Mouse (Mus musculus) ES-E14 (cell line): ENCODE measurements at regions not wholly inside any gene's neighbourhood (a gene's known extent, or its start where the extent isn't known, plus 50 kb on each side); places are given as distances from the start of the nearest gene placed in this dataset.
A peak's percentile ranks its signal among the peaks of the same experiment; 100 is the strongest.

Experiments used
- DNase-seq: peaks from one replicate; pipeline ENCODE4 v3.0.0-alpha.2; 2013; ENCODE audit warnings: low read depth, low spot score
- H3K27ac ChIP-seq: 2 replicates; pipeline ENCODE4 v1.5.1; 2012; ENCODE audit warnings: low read depth, mild to moderate bottlenecking, low read length, moderate library complexity, mixed read lengths; ENCODE audit not compliant: poor library complexity, insufficient read depth, severe bottlenecking
- H3K36me3 ChIP-seq: 2 replicates; pipeline ENCODE4 v1.6.1; 2012; ENCODE audit warnings: mild to moderate bottlenecking, low read length, moderate library complexity, mixed read lengths; ENCODE audit not compliant: control insufficient read depth, poor library complexity, insufficient read depth, severe bottlenecking
- H3K4me1 ChIP-seq, 2 experiments: fragments of 150-350 bp in 1 of 2; sonication (generic) in 1 of 2; 2 replicates each; pipeline ENCODE4 v1.6.1; 2012; ENCODE audit warnings: low read length in 2 of 2, mild to moderate bottlenecking in 1 of 2, mixed read lengths in 1 of 2; ENCODE audit not compliant: control insufficient read depth in 2 of 2, insufficient read depth in 2 of 2, poor library complexity in 1 of 2
- H3K4me3 ChIP-seq, 2 experiments: fragments of 150-350 bp in 1 of 2; sonication (generic) in 1 of 2; 2 replicates each; pipeline ENCODE4 v1.5.1; 2012; ENCODE audit warnings: low read length in 2 of 2, low read depth in 1 of 2, mild to moderate bottlenecking in 1 of 2, mixed read lengths in 1 of 2; ENCODE audit not compliant: insufficient read depth in 1 of 2, poor library complexity in 1 of 2, severe bottlenecking in 1 of 2
- H3K9ac ChIP-seq: 2 replicates; pipeline ENCODE4 v1.6.1; 2012; ENCODE audit warnings: low read depth, mild to moderate bottlenecking, low read length, mixed read lengths; ENCODE audit not compliant: poor library complexity, insufficient read depth, severe bottlenecking
- H3K9me3 ChIP-seq: fragments of 150-350 bp; sonication (generic); 2 replicates; pipeline ENCODE4 v1.6.1; 2012; ENCODE audit warnings: low read depth, mild to moderate bottlenecking, low read length; ENCODE audit not compliant: control insufficient read depth, insufficient read depth
- CHD2 ChIP-seq: IDR thresholded peaks from 2 replicates; pipeline ENCODE4 v1.6.1; 2014; ENCODE audit warnings: mild to moderate bottlenecking, low read depth, low read length, inconsistent platforms
- HCFC1 ChIP-seq: IDR thresholded peaks from 2 replicates; pipeline ENCODE4 v1.6.1; 2012; ENCODE audit warnings: low read length, inconsistent platforms, borderline replicate concordance; ENCODE audit not compliant: insufficient read depth
- MAFK ChIP-seq: IDR thresholded peaks from 2 replicates; pipeline ENCODE4 v1.6.1; 2014; ENCODE audit warnings: mild to moderate bottlenecking, low read depth, low read length, inconsistent platforms; ENCODE audit not compliant: insufficient read depth
- ZC3H11A ChIP-seq: IDR thresholded peaks from 2 replicates; pipeline ENCODE4 v1.6.1; 2012; ENCODE audit warnings: low read depth, mild to moderate bottlenecking, inconsistent platforms, low read length, borderline replicate concordance
- ZNF384 ChIP-seq: IDR thresholded peaks from 2 replicates; pipeline ENCODE4 v1.6.1; 2012; ENCODE audit warnings: low read depth, low read length, inconsistent platforms
- in situ Hi-C, 2 experiments: fragments of 600-800 bp; cut with MboI; formaldehyde crosslinking; loops; one replicate each; pipeline ENCODE4 v1.15.1; 2025; ENCODE audit warnings: low sequenced_read_pairs in 2 of 2, inconsistent platforms in 1 of 2; ENCODE audit not compliant: unreplicated experiment in 2 of 2

DNA sequence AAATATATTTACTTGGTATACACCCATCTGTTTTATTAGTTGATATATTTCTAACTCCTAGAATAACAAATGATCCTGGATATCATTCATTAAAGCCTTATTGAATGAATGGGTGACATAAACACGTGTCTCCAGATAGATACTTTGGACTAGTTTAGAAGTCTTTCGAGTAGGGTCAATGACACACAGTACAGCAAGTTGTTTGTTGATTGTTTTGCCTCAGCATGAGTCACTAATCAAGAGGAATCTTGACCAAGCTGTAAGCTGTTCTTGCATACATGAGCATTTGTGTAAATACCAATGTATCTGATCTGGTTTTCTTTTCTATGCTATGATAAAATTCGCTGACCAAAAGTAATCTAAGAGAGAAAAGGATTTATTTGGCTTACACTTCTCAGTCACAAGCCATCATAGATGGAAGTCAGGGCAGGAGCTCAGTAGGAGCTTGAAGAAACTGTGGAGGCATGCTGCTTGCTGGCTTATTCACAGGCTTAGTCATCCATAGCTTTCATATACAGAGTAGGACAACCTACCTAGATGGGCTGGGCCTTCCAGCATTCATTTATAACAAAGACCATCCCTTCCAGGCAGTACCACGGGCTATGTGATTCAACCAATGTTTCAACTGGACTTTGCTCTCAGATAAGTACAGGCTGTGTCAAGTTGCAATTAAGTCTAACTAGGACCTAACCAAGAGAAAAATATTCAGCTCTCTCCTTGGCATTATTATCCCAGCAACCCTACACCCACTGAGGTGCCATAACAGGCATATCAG, 192.5 kb downstream of the Rdh14 start:
- H3K27ac ChIP-seq = no peak overlapping the region
- TF ChIP-seq ZC3H11A (no peak), HCFC1 (no peak), CHD2 (no peak), MAFK (no peak), ZNF384 (no peak)
- H3K4me3 ChIP-seq = no peak overlapping the region
- H3K36me3 ChIP-seq = no peaks in the 10 kb centered on the region
- H3K9me3 ChIP-seq = no peaks in the 10 kb centered on the region
- in situ Hi-C loops = no loop called here
- no peak overlapping the region for H3K9ac ChIP-seq
- no peak for DNase-seq
- no peaks in the 10 kb centered on the region; a peak in 1 of 4 replicates for H3K4me1 ChIP-seq

DNA sequence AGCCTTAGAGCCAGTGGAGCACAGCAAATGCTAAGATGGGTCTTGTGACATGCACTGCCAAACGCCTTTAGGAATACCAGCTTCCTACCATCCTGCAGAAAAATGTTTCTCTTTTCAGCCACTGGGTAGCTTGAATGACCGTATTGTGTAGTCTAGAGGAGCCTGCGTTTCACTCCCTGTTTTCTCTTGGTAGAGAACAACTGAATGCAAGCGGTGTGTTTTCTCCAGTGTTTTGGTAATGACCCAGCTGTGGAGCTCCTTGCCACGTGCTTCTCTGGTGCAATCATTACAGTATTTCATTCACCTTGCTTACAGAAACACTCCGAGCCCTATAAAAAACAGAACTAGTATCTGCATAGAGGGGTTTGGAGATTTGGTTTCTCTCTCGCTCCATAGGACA, 193.5 kb downstream of the Rdh14 start:
- H3K9ac ChIP-seq = no peak overlapping the region
- H3K4me3 ChIP-seq = no peak overlapping the region
- TF ChIP-seq ZC3H11A (no peak), CHD2 (no peak), HCFC1 (no peak), MAFK (no peak), ZNF384 (no peak)
- H3K9me3 ChIP-seq = no peaks in the 10 kb centered on the region
- H3K36me3 ChIP-seq = no peaks in the 10 kb centered on the region
- H3K27ac ChIP-seq = no peak overlapping the region
- DNase-seq = no peak
- H3K4me1 ChIP-seq = no peaks in the 10 kb centered on the region; a peak in 1 of 4 replicates
- in situ Hi-C loops = no loop called here

DNA sequence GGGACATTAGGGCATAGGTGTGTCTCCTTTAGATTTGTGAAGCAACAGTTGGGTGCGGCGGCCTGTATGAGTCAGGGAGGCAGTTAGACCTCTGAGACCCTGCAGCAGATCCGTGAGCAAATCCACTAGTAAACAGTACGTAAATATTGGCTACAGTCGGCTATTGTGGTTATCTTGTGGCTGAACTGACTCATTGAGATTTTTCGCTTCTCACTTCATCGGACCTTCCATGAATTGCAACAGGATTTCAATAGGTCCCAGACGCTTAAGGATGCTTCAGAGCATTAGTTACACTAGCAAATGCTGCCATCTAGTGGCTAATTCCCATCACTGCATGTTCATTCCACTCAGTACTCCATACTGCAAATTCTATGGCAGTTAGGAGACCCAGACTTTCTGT, 199.0 kb downstream of the Rdh14 start:
- in situ Hi-C loops = no loop called here
- Histone ChIP-seq H3K36me3 (no peaks in the 10 kb centered on the region), H3K9me3 (no peaks in the 10 kb centered on the region), H3K4me1 (no peaks in the 10 kb centered on the region; a peak in 1 of 4 replicates), H3K27ac (no peak overlapping the region), H3K9ac (no peak overlapping the region), H3K4me3 (no peak overlapping the region)
- peak; percentile 69 for DNase-seq
- TF ChIP-seq MAFK (no peak), ZC3H11A (peak; percentile 86), ZNF384 (no peak), HCFC1 (no peak), CHD2 (no peak)

DNA sequence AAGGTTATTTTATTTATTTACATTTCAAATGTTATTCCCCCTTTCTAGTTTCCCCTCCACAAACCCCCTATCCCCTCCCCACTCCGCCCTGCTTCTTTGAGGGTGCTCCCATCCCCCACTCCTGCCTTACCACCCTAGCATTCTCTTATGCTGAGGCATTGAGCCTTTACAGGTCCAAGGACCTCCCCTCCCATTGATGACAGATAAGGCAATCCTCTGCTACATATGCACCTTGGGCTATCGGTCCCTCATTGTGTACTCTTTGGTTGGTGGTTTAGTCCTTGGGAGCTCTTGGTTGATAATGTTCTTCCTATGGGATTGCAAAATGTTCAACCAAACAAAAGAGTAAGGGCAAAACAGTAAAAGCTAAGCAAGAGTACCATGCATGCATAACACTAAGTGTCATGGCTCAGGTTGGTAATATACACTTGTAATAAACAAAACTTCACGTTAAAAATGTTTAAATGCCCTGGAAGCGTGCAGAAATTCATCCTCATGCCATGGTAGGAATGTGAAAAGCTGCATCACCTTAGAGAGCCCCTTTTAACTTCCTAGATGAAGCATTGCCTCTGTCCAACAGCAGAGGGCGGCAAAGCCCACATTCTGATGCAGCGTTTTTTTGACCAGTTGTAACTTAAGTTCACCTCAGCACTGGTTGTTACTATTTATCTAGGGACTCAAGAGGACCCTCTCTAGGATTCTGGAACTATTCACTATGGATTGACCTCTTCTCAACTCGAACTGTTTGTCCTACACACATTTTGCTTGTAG, 207.6 kb downstream of the Rdh14 start:
- no peak overlapping the region for H3K27ac ChIP-seq
- H3K4me3 ChIP-seq = no peak overlapping the region
- no peak for TF ChIP-seq CHD2
- peak; percentile 56; the same call in 1 of the 2 replicates for TF ChIP-seq MAFK
- peak; percentile 66; the same call in 1 of the 2 replicates for TF ChIP-seq ZNF384
- TF ChIP-seq HCFC1 = no peak
- peak; percentile 95 for TF ChIP-seq ZC3H11A
- no peaks in the 10 kb centered on the region for H3K9me3 ChIP-seq
- in situ Hi-C loops = no loop called here
- no peaks in the 10 kb centered on the region for H3K36me3 ChIP-seq
- DNase-seq = peak; percentile 41
- H3K9ac ChIP-seq = no peak overlapping the region
- no peaks in the 10 kb centered on the region for H3K4me1 ChIP-seq
